Mouse (Mus musculus): Measurements from ENCODE around the gene Stag3.

The Stag3 gene

GRCm38 (mm10) chr5:138267114-138267513, 12.9 kb upstream of the Stag3 start:
- no peak for DNase-seq (ENCODE audit: extremely low spot score, low read depth, low spot score)

- no peak for DNase-seq (ENCODE audit: extremely low spot score, low read depth, low spot score)
Observed at GRCm38 (mm10) chr5:138268980-138269379, 11.1 kb upstream of the Stag3 start.

GRCm38 (mm10) chr5:138271232-138271631, 8.8 kb upstream of the Stag3 start:
- DNase-seq (ENCODE audit: extremely low spot score, low read depth, low spot score) = no peak

- DNase-seq (ENCODE audit: extremely low spot score, low read depth, low spot score) = no peak
Observed at GRCm38 (mm10) chr5:138272409-138272923, 7.6 kb upstream of the Stag3 start, which contains the start of gene Gal3st4. Gene Gal3st4, minus strand, starts transcription at chr5:138272840.

GRCm38 (mm10) chr5:138274186-138274585, 5.9 kb upstream of the Stag3 start:
- no peak for DNase-seq (ENCODE audit: extremely low spot score, low read depth, low spot score)

GRCm38 (mm10) chr5:138275216-138276050, 4.6 kb upstream of the Stag3 start:
- DNase-seq (ENCODE audit: extremely low spot score, low read depth, low spot score) = no peak

- DNase-seq (ENCODE audit: extremely low spot score, low read depth, low spot score) = no peak
Observed at GRCm38 (mm10) chr5:138277994-138278393, 2.0 kb upstream of the Stag3 start.

GRCm38 (mm10) chr5:138280425-138280768, 357 bp downstream of the Stag3 start:
- DNase-seq (ENCODE audit: extremely low spot score, low read depth, low spot score) = no peak

GRCm38 (mm10) chr5:138280829-138281228, 789 bp downstream of the Stag3 start:
- no peak for DNase-seq (ENCODE audit: extremely low spot score, low read depth, low spot score)

- DNase-seq (ENCODE audit: extremely low spot score, low read depth, low spot score) = no peak
Observed at GRCm38 (mm10) chr5:138281798-138282197, 1.8 kb downstream of the Stag3 start.

- DNase-seq (ENCODE audit: extremely low spot score, low read depth, low spot score) = no peak
Observed at GRCm38 (mm10) chr5:138283540-138283939, 3.5 kb downstream of the Stag3 start.

- no peak for DNase-seq (ENCODE audit: extremely low spot score, low read depth, low spot score)
Observed at GRCm38 (mm10) chr5:138287861-138288260, 7.8 kb downstream of the Stag3 start.

GRCm38 (mm10) chr5:138291638-138292037, 11.6 kb downstream of the Stag3 start:
- DNase-seq (ENCODE audit: extremely low spot score, low read depth, low spot score) = no peak

- no peak for DNase-seq (ENCODE audit: extremely low spot score, low read depth, low spot score)
Observed at GRCm38 (mm10) chr5:138294158-138294557, 14.1 kb downstream of the Stag3 start.

- DNase-seq (ENCODE audit: extremely low spot score, low read depth, low spot score) = no peak
Observed at GRCm38 (mm10) chr5:138299613-138300012, 19.6 kb downstream of the Stag3 start.

GRCm38 (mm10) chr5:138312795-138313194, 32.8 kb downstream of the Stag3 start:
- no peak for DNase-seq (ENCODE audit: extremely low spot score, low read depth, low spot score)

- DNase-seq (ENCODE audit: extremely low spot score, low read depth, low spot score) = no peak
Observed at GRCm38 (mm10) chr5:138341661-138342060, 61.6 kb downstream of the Stag3 start, which contains the start of gene Pvrig. Gene Pvrig, plus strand, starts transcription at chr5:138341961.

- DNase-seq (ENCODE audit: extremely low spot score, low read depth, low spot score) = no peak
Observed at GRCm38 (mm10) chr5:138343216-138343615, 63.2 kb downstream of the Stag3 start.
